7 mouse cellular contexts compared by ENCODE assay signal in genomic region chr9:37528225-37528970, GRCm38 (mm10). TPM values are rescaled to one million over a fixed set of nuclear protein-coding genes. Genes with fewer than 3 reads are reported as not detected.
A peak's percentile ranks its signal among the peaks of the same experiment; 100 is the strongest.
DNase-seq lines count a peak whose midpoint lies in the region; ATAC-seq and TF ChIP-seq lines count a peak whose summit lies in the region.

No protein-coding gene starts in this region.

- peak overlapping the region; percentile 27; the same call in 1 of the 2 replicates for H3K9ac ChIP-seq in embryonic facial prominence, embryonic 13.5 days
- H3K9ac ChIP-seq in heart, embryonic 12.5 days: peak overlapping the region; percentile 73
- no peak overlapping the region for H3K9ac ChIP-seq in midbrain, embryonic 12.5 days (replicated peaks)

- TF ChIP-seq POLR2A in thymus, adult 2 months (IDR thresholded peaks at IDR 0.05; ENCODE audit: control insufficient read depth, extremely low read depth, insufficient read depth, low read length, poor library complexity): no peak

- H3K9me3 ChIP-seq in embryonic facial prominence, embryonic 13.5 days: no peaks in the 10 kb centered on the region; the same call in 1 of the 2 replicates
- H3K9me3 ChIP-seq in heart, embryonic 12.5 days (replicated peaks): no peaks in the 10 kb centered on the region
- H3K9me3 ChIP-seq in midbrain, embryonic 12.5 days: no peaks in the 10 kb centered on the region

- WGBS in embryonic facial prominence, embryonic 13.5 days: 21% methylated on average over 9 of the region's 9 CpGs
- 25% methylated on average over 9 of the region's 9 CpGs for WGBS in heart, embryonic 12.5 days
- WGBS in midbrain, embryonic 12.5 days: 26% methylated on average over 9 of the region's 9 CpGs
- WGBS in thymus, adult 2 months: 58% methylated on average over 9 of the region's 9 CpGs

- peak overlapping the region; percentile 16 for H3K4me3 ChIP-seq in embryonic facial prominence, embryonic 13.5 days
- peak overlapping the region; percentile 49 for H3K4me3 ChIP-seq in heart, embryonic 12.5 days
- H3K4me3 ChIP-seq in midbrain, embryonic 12.5 days: peak overlapping the region; percentile 2; the same call in 1 of the 2 replicates
- no peak overlapping the region for H3K4me3 ChIP-seq in thymus, adult 2 months (ENCODE audit: control insufficient read depth, insufficient read depth, low read length)

- peak overlapping the region; percentile 66 for H3K4me2 ChIP-seq in embryonic facial prominence, embryonic 13.5 days
- H3K4me2 ChIP-seq in heart, embryonic 12.5 days: peak overlapping the region; percentile 86
- H3K4me2 ChIP-seq in midbrain, embryonic 12.5 days (replicated peaks): no peak overlapping the region

- H3K36me3 ChIP-seq in embryonic facial prominence, embryonic 13.5 days: peaks cover 22% of the 10 kb centered on the region
- H3K36me3 ChIP-seq in heart, embryonic 12.5 days: peaks cover 6% of the 10 kb centered on the region
- peaks cover 11% of the 10 kb centered on the region for H3K36me3 ChIP-seq in midbrain, embryonic 12.5 days
- no peaks in the 10 kb centered on the region for H3K36me3 ChIP-seq in thymus, adult 2 months (ENCODE audit: control insufficient read depth, insufficient read depth, low read length)

- H3K27me3 ChIP-seq in embryonic facial prominence, embryonic 13.5 days: peaks cover 76% of the 10 kb centered on the region
- peaks cover 17% of the 10 kb centered on the region for H3K27me3 ChIP-seq in heart, embryonic 12.5 days (replicated peaks)
- H3K27me3 ChIP-seq in midbrain, embryonic 12.5 days: peaks cover 78% of the 10 kb centered on the region
- H3K27me3 ChIP-seq in thymus, adult 2 months (ENCODE audit: control insufficient read depth, insufficient read depth, low read length): peaks cover 18% of the 10 kb centered on the region; the same call in 1 of the 2 replicates

- no peak overlapping the region for H3K27ac ChIP-seq in embryonic facial prominence, embryonic 13.5 days
- peak overlapping the region; percentile 78 for H3K27ac ChIP-seq in heart, embryonic 12.5 days (ENCODE audit: poor library complexity, severe bottlenecking)
- H3K27ac ChIP-seq in midbrain, embryonic 12.5 days (replicated peaks): no peak overlapping the region
- no peak overlapping the region for H3K27ac ChIP-seq in thymus, adult 2 months (ENCODE audit: control insufficient read depth, insufficient read depth, low read length)

- peaks cover 35% of the 10 kb centered on the region for H3K4me1 ChIP-seq in embryonic facial prominence, embryonic 13.5 days
- H3K4me1 ChIP-seq in heart, embryonic 12.5 days (replicated peaks): peaks cover 41% of the 10 kb centered on the region
- H3K4me1 ChIP-seq in midbrain, embryonic 12.5 days: peaks cover 34% of the 10 kb centered on the region
- H3K4me1 ChIP-seq in thymus, adult 2 months (replicated peaks; ENCODE audit: control insufficient read depth, insufficient read depth, low read length): peaks cover 6% of the 10 kb centered on the region; the same call in 1 of the 2 replicates

- no peak for TF ChIP-seq CTCF in thymus, adult 2 months (IDR thresholded peaks at IDR 0.05; ENCODE audit: borderline replicate concordance, control insufficient read depth, extremely low read depth, insufficient read depth, low read length, poor library complexity)

- peak; percentile 38 for DNase-seq in kidney, postnatal 10 days
- no peak for DNase-seq in spleen, postnatal 10 days (ENCODE audit: low spot score in 2 of 2)
- DNase-seq in thymus, adult 2 months: no peak
- DNase-seq in spleen, postnatal 4 days (ENCODE audit: low spot score in 2 of 2): no peak

- no peak for ATAC-seq in embryonic facial prominence, embryonic 13.5 days (ENCODE audit: insufficient number of reproducible peaks, insufficient read depth, low FRiP score, low TSS enrichment, low read depth)
- ATAC-seq in heart, embryonic 12.5 days (ENCODE audit: insufficient number of reproducible peaks, low FRiP score): no peak
- ATAC-seq in midbrain, embryonic 12.5 days (ENCODE audit: low FRiP score, low read depth): no peak

RNA-seq across cellular contexts. Expression of gene Esam, which starts 0.5 kb away (rescaled TPM):
- 39.5 and 41.7 TPM in 2 replicates for polyA plus RNA-seq in embryonic facial prominence, embryonic 13.5 days (2015; fragmentation: Nextera tagmentation; extraction: Ambion mirVana)
- 54.6 and 59.8 TPM in 2 replicates for polyA plus RNA-seq in heart, embryonic 12.5 days (2016; fragmentation: Nextera tagmentation; extraction: Ambion mirVana)
- polyA plus RNA-seq in midbrain, embryonic 12.5 days (2016; fragmentation: Nextera tagmentation; extraction: Ambion mirVana): 29.3 and 30.2 TPM in 2 replicates
- 9.6 and 14.1 TPM in 2 replicates for polyA plus RNA-seq in thymus, adult 2 months (2012; rRNA removed)

RNA-seq across cellular contexts. Expression of gene Vsig2, which starts 10.7 kb away (rescaled TPM):
- polyA plus RNA-seq in embryonic facial prominence, embryonic 13.5 days (2015; fragmentation: Nextera tagmentation; extraction: Ambion mirVana): 1.5 and 1.6 TPM in 2 replicates
- polyA plus RNA-seq in heart, embryonic 12.5 days (2016; fragmentation: Nextera tagmentation; extraction: Ambion mirVana): 1.6 and 1.9 TPM in 2 replicates
- 0.56 TPM in 1 of 2 replicates, not detected in the other for polyA plus RNA-seq in midbrain, embryonic 12.5 days (2016; fragmentation: Nextera tagmentation; extraction: Ambion mirVana)
- polyA plus RNA-seq in thymus, adult 2 months (2012; rRNA removed): 1.5 and 3.3 TPM in 2 replicates

RNA-seq across cellular contexts. Expression of gene Nrgn, which starts 24.3 kb away (rescaled TPM):
- 8.6 and 10.3 TPM in 2 replicates for polyA plus RNA-seq in embryonic facial prominence, embryonic 13.5 days (2015; fragmentation: Nextera tagmentation; extraction: Ambion mirVana)
- 7.4 and 11.3 TPM in 2 replicates for polyA plus RNA-seq in heart, embryonic 12.5 days (2016; fragmentation: Nextera tagmentation; extraction: Ambion mirVana)
- polyA plus RNA-seq in midbrain, embryonic 12.5 days (2016; fragmentation: Nextera tagmentation; extraction: Ambion mirVana): 3.0 and 3.4 TPM in 2 replicates
- polyA plus RNA-seq in thymus, adult 2 months (2012; rRNA removed): 14.2 and 16.2 TPM in 2 replicates

RNA-seq across cellular contexts. Expression of gene Siae, which starts 27.1 kb away (rescaled TPM):
- 9.5 and 10.0 TPM in 2 replicates for polyA plus RNA-seq in embryonic facial prominence, embryonic 13.5 days (2015; fragmentation: Nextera tagmentation; extraction: Ambion mirVana)
- polyA plus RNA-seq in heart, embryonic 12.5 days (2016; fragmentation: Nextera tagmentation; extraction: Ambion mirVana): 11.1 and 11.4 TPM in 2 replicates
- 6.8 and 7.7 TPM in 2 replicates for polyA plus RNA-seq in midbrain, embryonic 12.5 days (2016; fragmentation: Nextera tagmentation; extraction: Ambion mirVana)
- 9.0 and 10.0 TPM in 2 replicates for polyA plus RNA-seq in thymus, adult 2 months (2012; rRNA removed)

RNA-seq across cellular contexts. Expression of gene Msantd2, which starts 39.3 kb away (rescaled TPM):
- 31.1 and 34.9 TPM in 2 replicates for polyA plus RNA-seq in embryonic facial prominence, embryonic 13.5 days (2015; fragmentation: Nextera tagmentation; extraction: Ambion mirVana)
- polyA plus RNA-seq in heart, embryonic 12.5 days (2016; fragmentation: Nextera tagmentation; extraction: Ambion mirVana): 21.7 and 28.2 TPM in 2 replicates
- 45.7 and 53.3 TPM in 2 replicates for polyA plus RNA-seq in midbrain, embryonic 12.5 days (2016; fragmentation: Nextera tagmentation; extraction: Ambion mirVana)
- polyA plus RNA-seq in thymus, adult 2 months (2012; rRNA removed): 42.8 and 42.9 TPM in 2 replicates
